Mouse (Mus musculus): ENCODE data around the gene Aldh1b1.

DNA sequence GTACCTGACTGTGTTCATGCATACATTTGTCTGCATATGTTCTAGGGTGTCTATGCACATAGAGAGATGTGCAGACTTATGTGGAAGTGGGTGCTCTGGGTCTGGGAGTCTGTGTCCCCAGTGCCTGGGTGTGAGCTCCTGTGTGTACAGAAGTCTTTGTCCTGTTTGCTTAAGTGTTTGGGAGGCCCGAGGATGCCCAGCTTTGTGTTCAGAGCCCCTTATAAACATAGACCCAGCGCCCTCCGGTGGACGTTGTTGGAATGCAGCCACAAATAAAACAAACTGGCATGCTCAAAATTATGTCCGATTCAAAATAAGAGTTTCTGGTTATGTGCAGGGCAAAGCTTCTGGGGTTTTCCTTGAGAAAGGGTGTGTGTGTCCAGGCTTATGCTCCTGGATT is 27.2 kb upstream of the Aldh1b1 start:
- TF ChIP-seq CTCF (conservative IDR thresholded peaks at IDR 0.05; ENCODE audit: insufficient read depth, insufficient read length, low read depth, low read length) (peak; percentile 58), POLR2A (IDR thresholded peaks at IDR 0.05; ENCODE audit: low read depth, low read length) (no peak)

All from kidney, adult 2 months (tissue).